Mouse (Mus musculus): ENCODE measurements around the gene Zfp30.

GRCm38 (mm10) chr7:29815910-29816429, 32.2 kb downstream of the Zfp30 start, which contains the start of gene Zfp790:
- peak; percentile 74 for TF ChIP-seq MAX (IDR thresholded peaks at IDR 0.05; ENCODE audit: low read length)
- TF ChIP-seq CTCF (IDR thresholded peaks at IDR 0.05 in 2 of 3, conservative IDR thresholded peaks at IDR 0.05 in 1 of 3; ENCODE audit: control insufficient read depth in 1 of 3, insufficient read depth in 1 of 3, low read depth in 2 of 3, low read length in 3 of 3, poor library complexity in 1 of 3, severe bottlenecking in 1 of 3): no peak
- peak; percentile 63 to 82 for TF ChIP-seq POLR2A (IDR thresholded peaks at IDR 0.05; ENCODE audit: control insufficient read depth in 1 of 2, insufficient read depth in 1 of 2, low read depth in 1 of 2, low read length in 2 of 2, poor library complexity in 1 of 2)
- TF ChIP-seq EP300 (IDR thresholded peaks at IDR 0.05; ENCODE audit: low read depth in 1 of 2, low read length in 2 of 2): no peak
- no peak for TF ChIP-seq MAZ (IDR thresholded peaks at IDR 0.05; ENCODE audit: low read depth, low read length)
- TF ChIP-seq MEF2A (IDR thresholded peaks at IDR 0.05; ENCODE audit: extremely low read depth, insufficient replicate concordance, low read depth, low read length, poor library complexity, severe bottlenecking): no peak
- TF ChIP-seq UBTF (IDR thresholded peaks at IDR 0.05; ENCODE audit: borderline replicate concordance, insufficient read depth, low read depth, low read length): no peak
